Mouse (Mus musculus) adrenal gland, postnatal 14 days (tissue): Measurements from ENCODE around the gene Rhox13. TPM values are rescaled to one million over a fixed set of nuclear protein-coding genes. Genes with fewer than 3 reads are reported as not detected.

ENCODE experiments used
- DNase-seq: peaks from one replicate; pipeline ENCODE4 v3.0.0; 2021; ENCODE audit warnings: mixed read lengths
- long read RNA-seq, 2 experiments: library from polyadenylated mRNA; stranded (forward); transcript quantifications; one replicate each; pipeline ENCODE4 v2.0.0; 2021
- total RNA-seq: library from RNA; stranded (reverse); gene quantifications from 2 replicates; pipeline ENCODE4 v1.2.3, GENCODE M21; 2021

Rhox13 gene
- not detected in 2 replicates for total RNA-seq
- long read RNA-seq, experiment 1, result 0 reads
- long read RNA-seq, experiment 2, result 0 reads

DNA sequence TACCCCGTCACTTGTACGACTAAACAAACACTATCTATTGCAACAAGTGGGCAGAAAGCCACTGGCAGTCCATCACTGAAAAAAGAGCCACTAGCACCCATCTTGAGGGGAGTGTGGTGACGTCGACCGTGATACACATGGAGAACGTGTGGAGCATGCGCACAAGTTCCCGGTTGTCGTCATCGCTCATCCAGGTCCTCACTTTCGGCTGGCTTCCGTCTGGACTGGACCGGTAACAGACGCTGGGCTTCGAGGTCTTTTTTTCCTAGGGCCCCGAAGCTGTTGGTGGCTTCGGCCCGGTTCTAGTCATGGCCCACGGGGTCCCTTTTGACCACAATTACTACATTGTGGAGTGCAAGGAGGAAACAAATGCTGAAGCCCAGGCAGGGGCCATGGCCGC is at the start of gene Rhox13:
Gene Rhox13 (plus strand): TSS at position 238 of the 400 bp plus-strand sequence.
- DNase-seq, result no peak

DNA sequence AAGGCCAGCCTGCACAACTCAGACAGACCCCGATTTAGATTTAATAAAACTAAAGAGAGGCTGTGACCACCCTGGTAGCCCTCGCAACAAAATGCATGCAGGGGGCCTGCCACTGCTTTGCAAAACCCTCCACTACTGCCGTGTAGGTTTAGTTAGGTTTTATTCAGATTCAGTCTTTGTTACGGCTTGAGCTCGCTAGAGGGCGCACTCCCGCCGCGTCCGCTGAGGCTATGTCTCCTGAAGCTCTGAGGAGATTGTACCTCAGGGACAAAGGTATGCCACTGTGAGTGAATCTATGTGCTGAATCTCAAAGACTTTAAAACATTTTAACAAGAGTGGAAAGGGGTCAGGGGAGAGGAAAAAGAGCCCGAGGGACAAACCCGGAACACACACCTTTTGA is 36.8 kb upstream of the Rhox13 start:
- DNase-seq, result peak; percentile 71

GRCm38 (mm10) chrX:38085041-38085440 is 36.0 kb upstream of the Rhox13 start, which contains the start of gene Rhox11:
Rhox11 (minus strand) TSS chrX:38085141.
- DNase-seq, result no peak

- no peak for DNase-seq
These were observed 10.2 kb upstream of the Rhox13 start, which contains the start of gene Rhox12 for GRCm38 (mm10) chrX:38110807-38111206. Rhox12 (minus strand) TSS chrX:38110907.

DNA sequence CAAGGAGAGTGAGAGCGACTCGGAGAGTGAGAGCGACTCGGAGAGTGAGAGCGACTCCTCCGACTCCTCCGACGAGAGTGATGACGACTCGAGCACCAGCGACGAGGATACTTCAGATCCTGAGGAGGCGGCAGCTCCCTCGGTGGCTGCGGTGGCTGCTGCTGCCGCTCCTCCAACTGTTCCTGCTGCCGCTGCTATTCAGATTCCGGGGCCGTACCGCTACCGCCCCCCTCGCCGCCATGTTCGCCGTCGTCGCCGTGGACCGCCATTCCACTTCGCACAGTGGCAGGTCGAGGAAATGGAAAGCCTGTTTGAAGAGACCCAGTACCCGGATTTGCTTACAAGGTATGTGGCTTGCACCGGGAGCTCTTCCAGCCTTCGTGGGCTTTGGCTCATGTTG is 459 bp downstream of the Rhox13 start:
- DNase-seq, result no peak

DNA sequence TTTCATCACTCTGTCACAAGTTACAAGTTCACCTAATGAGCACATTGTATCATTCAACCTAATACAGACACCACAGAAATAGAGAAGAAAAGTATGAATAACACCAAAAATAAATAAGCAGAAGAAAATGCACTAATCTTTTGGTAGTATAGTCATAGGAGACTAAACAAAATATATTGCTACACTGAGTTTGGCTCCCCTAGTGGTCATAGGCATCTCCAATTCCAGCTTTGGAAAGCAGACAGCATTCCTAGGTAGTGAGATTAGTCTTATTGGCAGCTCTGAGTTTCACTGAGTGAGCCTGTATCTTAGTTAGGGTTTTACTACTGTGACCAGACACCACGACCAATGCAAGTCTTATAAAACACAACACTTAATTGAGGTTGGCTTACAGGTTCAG is 38.1 kb downstream of the Rhox13 start:
- DNase-seq, result no peak

DNA sequence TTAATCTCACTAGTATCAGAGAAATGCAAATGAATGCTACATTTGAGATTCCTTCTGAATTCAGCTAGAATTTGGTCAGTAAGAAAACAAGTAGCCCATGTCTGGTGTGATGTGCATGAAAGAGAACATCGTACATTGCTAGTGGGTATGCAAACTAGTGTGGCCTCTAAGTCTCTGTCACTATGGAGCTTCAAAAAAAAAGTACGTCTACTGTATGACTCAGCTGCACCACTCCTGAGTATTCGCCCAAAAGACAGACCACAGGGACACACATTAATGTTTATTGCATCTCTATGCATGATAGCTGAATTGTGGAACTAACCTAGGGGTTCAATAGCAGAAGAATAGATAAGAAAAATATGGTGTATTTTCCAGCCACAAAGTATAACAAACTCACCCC is 44.3 kb downstream of the Rhox13 start:
- no peak for DNase-seq

DNA sequence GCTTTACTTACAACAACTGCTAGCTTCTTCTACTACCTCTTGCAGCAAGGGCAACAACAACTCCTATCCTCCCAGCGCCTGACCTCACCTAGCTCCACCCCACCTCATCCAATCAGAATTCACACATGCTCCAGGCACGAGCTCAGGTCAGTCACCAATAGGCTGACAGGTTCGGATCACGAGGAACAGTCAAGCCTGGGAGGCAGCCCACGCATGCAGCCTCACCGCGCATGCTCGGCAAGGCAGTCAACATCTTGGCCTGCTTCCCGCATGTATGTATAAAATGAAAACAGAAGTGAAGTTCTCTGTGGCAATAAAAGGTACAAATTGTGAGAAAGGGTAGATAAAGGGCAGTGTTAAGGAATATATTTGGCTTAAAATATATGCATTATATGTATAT is 45.0 kb downstream of the Rhox13 start:
- no peak for DNase-seq

DNA sequence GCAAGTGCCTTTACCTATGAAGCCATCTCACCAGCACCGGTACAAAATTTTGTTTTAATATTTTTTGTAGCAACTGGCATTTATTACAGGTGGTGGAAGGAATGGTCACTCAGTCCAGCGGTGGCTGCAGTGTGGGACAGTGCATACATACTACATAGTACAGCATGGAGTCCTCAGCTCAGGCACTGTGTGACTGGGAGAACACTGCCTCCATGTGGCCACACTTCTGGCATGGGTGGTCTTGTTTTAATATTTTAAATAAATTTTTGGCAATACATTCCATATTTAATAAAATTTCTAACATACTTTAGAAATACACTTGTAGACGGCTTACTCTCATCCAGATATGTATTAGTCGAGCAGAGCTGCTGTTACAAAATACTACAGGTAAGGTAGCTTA is 45.6 kb downstream of the Rhox13 start:
- no peak for DNase-seq

Other genes with a start within 250 kb of the Rhox13 start
- gene Rhox8, start 242.3 kb upstream of the Rhox13 start, total RNA-seq, result not detected in 2 replicates
- not detected in 2 replicates for gene Rhox7b, start 224.0 kb upstream of the Rhox13 start, total RNA-seq
- not detected in 2 replicates for gene Rhox9, start 219.4 kb upstream of the Rhox13 start, total RNA-seq
- gene Btg1-ps1, start 102.4 kb upstream of the Rhox13 start, total RNA-seq, result not detected in 2 replicates
- gene Btg1-ps2, start 78.1 kb upstream of the Rhox13 start, total RNA-seq, result not detected in 2 replicates
- not detected in 2 replicates for gene Rhox10, start 54.7 kb upstream of the Rhox13 start, total RNA-seq
- not detected in 2 replicates for gene Rhox11, start 36.1 kb upstream of the Rhox13 start, total RNA-seq
- gene Rhox12, start 10.3 kb upstream of the Rhox13 start, total RNA-seq, result not detected in 2 replicates
- 29.4 and 30.3 TPM in 2 replicates for gene Zbtb33, start 68.6 kb downstream of the Rhox13 start, total RNA-seq
- 9.9 and 12.2 TPM in 2 replicates for gene Tmem255a, start 131.2 kb downstream of the Rhox13 start, total RNA-seq
- gene Atp1b4, start 195.0 kb downstream of the Rhox13 start, total RNA-seq, result not detected in 2 replicates